Mouse (Mus musculus): ENCODE measurements at regions not wholly inside any gene's neighbourhood (a gene's known extent, or its start where the extent isn't known, plus 50 kb on each side); places are given as distances from the start of the nearest gene placed in this dataset.

GRCm38 (mm10) chr10:37190092-37190491 is 51.4 kb upstream of the Marcks start:
- Histone ChIP-seq H3K36me3 (ENCODE audit: control insufficient read depth in 1 of 2, insufficient read depth in 2 of 2, low read length in 2 of 2) (peaks cover 0 to 10% of the 10 kb centered on the region in 2 experiments; a peak in 2 of 4 replicates), H3K27ac (ENCODE audit: control insufficient read depth, low read depth, low read length) (peak overlapping the region; percentile 80), H3K9ac (ENCODE audit: control insufficient read depth, low read depth, low read length, poor library complexity, severe bottlenecking) (no peak overlapping the region), H3K9me3 (replicated peaks; ENCODE audit: insufficient read depth, low read length) (no peaks in the 10 kb centered on the region), H3K27me3 (ENCODE audit: control insufficient read depth in 1 of 2, insufficient read depth in 2 of 2, low read length in 2 of 2) (no peaks in the 10 kb centered on the region), H3K79me2 (ENCODE audit: control insufficient read depth, insufficient read depth, low read length, poor library complexity) (no peaks in the 10 kb centered on the region), H3K4me3 (ENCODE audit: control insufficient read depth in 1 of 2, insufficient read depth in 1 of 2, low read depth in 2 of 2, low read length in 2 of 2) (peak overlapping the region; percentile 36 to 40), H3K4me1 (ENCODE audit: control insufficient read depth in 1 of 2, insufficient read depth in 2 of 2, low read length in 2 of 2) (peaks cover 3 to 5% of the 10 kb centered on the region in 2 experiments; a peak in 2 of 4 replicates)
- TF ChIP-seq RAD21 (IDR thresholded peaks at IDR 0.05; ENCODE audit: low read depth, low read length): no peak
- TF ChIP-seq NELFE (IDR thresholded peaks at IDR 0.05; ENCODE audit: low read depth, low read length): no peak
- no peak for TF ChIP-seq MYB (IDR thresholded peaks at IDR 0.05; ENCODE audit: low read depth, low read length)
- TF ChIP-seq CHD1 (IDR thresholded peaks at IDR 0.05; ENCODE audit: low read depth, low read length): no peak
- 0 out of 2 replicates have a peak, but pooled peaks have one; percentile 27 for TF ChIP-seq TCF12 (IDR thresholded peaks at IDR 0.05; ENCODE audit: low read depth, low read length)
- TF ChIP-seq EP300 (IDR thresholded peaks at IDR 0.05; ENCODE audit: low read depth in 1 of 2, low read length in 2 of 2): peak; percentile 65 to 87; a peak in 3 of 4 replicates
- no peak for TF ChIP-seq NRF1 (IDR thresholded peaks at IDR 0.05; ENCODE audit: insufficient read depth, low read depth, low read length, poor library complexity, severe bottlenecking)
- TF ChIP-seq GABPA (IDR thresholded peaks at IDR 0.05; ENCODE audit: low read depth, low read length): no peak
- TF ChIP-seq ELF1 (IDR thresholded peaks at IDR 0.05; ENCODE audit: low read depth, low read length): peak; percentile 55; the same call in 1 of the 2 replicates
- TF ChIP-seq TBP (IDR thresholded peaks at IDR 0.05; ENCODE audit: low read depth, low read length): 0 out of 2 replicates have a peak, but pooled peaks have one; percentile 18
- peak; percentile 92 for TF ChIP-seq ZNF384 (IDR thresholded peaks at IDR 0.05; ENCODE audit: low read depth, low read length)
- no peak for TF ChIP-seq ZC3H11A (IDR thresholded peaks at IDR 0.05; ENCODE audit: low read depth, low read length)
- no peak for TF ChIP-seq ZMIZ1 (IDR thresholded peaks at IDR 0.05; ENCODE audit: low read depth, low read length)
- no peak for TF ChIP-seq USF2 (IDR thresholded peaks at IDR 0.05; ENCODE audit: borderline replicate concordance in 1 of 2, insufficient read depth in 1 of 2, low read depth in 1 of 2, low read length in 2 of 2)
- 0 out of 2 replicates have a peak, but pooled peaks have one; percentile 11 for TF ChIP-seq SIN3A (IDR thresholded peaks at IDR 0.05; ENCODE audit: low read length)
- peak; percentile 76 for TF ChIP-seq GATA1 (IDR thresholded peaks at IDR 0.05; ENCODE audit: low read depth, low read length)
- TF ChIP-seq CHD2 (IDR thresholded peaks at IDR 0.05; ENCODE audit: low read length): no peak
- peak; percentile 40; the same call in 1 of the 2 replicates for TF ChIP-seq ETS1 (IDR thresholded peaks at IDR 0.05; ENCODE audit: low read depth, low read length)
- no peak for TF ChIP-seq ZKSCAN1 (IDR thresholded peaks at IDR 0.05; ENCODE audit: low read depth, low read length)
- TF ChIP-seq E2F4 (IDR thresholded peaks at IDR 0.05; ENCODE audit: borderline replicate concordance, low read depth, low read length): no peak
- peak; percentile 46; the same call in 1 of the 2 replicates for TF ChIP-seq RCOR1 (IDR thresholded peaks at IDR 0.05; ENCODE audit: low read depth, low read length)
- TF ChIP-seq HCFC1 (IDR thresholded peaks at IDR 0.05; ENCODE audit: low read depth, low read length): no peak
- DNase-seq (ENCODE audit: low read depth, low spot score): peak; percentile 78
